Mouse (Mus musculus) lung, adult 18-20 months (tissue): ENCODE data around the gene Gpr27.

Experiments used
- DNase-seq, 2 experiments: peaks; one replicate each; pipeline ENCODE4 v3.0.0; 2022; ENCODE audit warnings: mixed read lengths in 2 of 2

The Gpr27 gene

GRCm38 (mm10) chr6:99678108-99678507, 14.4 kb upstream of the Gpr27 start:
- no peak for DNase-seq

GRCm38 (mm10) chr6:99683974-99684373, 8.5 kb upstream of the Gpr27 start:
- no peak for DNase-seq

- DNase-seq = no peak
Measured at GRCm38 (mm10) chr6:99684899-99685298, 7.6 kb upstream of the Gpr27 start.

GRCm38 (mm10) chr6:99688513-99688912, 4.0 kb upstream of the Gpr27 start:
- no peak for DNase-seq

- no peak for DNase-seq
Measured at GRCm38 (mm10) chr6:99691666-99692205, 743 bp upstream of the Gpr27 start.

GRCm38 (mm10) chr6:99692916-99693841, 700 bp downstream of the Gpr27 start:
- no peak for DNase-seq

GRCm38 (mm10) chr6:99700484-99700883, 8.0 kb downstream of the Gpr27 start:
- DNase-seq = no peak

- DNase-seq = no peak
Measured at GRCm38 (mm10) chr6:99711576-99712101, 19.2 kb downstream of the Gpr27 start.

GRCm38 (mm10) chr6:99713256-99713655, 20.8 kb downstream of the Gpr27 start:
- DNase-seq = no peak

GRCm38 (mm10) chr6:99715191-99715590, 22.7 kb downstream of the Gpr27 start:
- no peak for DNase-seq

GRCm38 (mm10) chr6:99715913-99716312, 23.4 kb downstream of the Gpr27 start:
- no peak for DNase-seq

- DNase-seq = no peak
Measured at GRCm38 (mm10) chr6:99721032-99721431, 28.6 kb downstream of the Gpr27 start.

GRCm38 (mm10) chr6:99722390-99722789, 29.9 kb downstream of the Gpr27 start:
- DNase-seq = no peak

GRCm38 (mm10) chr6:99725971-99726561, 33.6 kb downstream of the Gpr27 start, which contains the start of gene Prok2:
Gene Prok2, minus strand, starts transcription at chr6:99726392.
- no peak for DNase-seq

- no peak for DNase-seq
Measured at GRCm38 (mm10) chr6:99726576-99727303, 34.3 kb downstream of the Gpr27 start.

GRCm38 (mm10) chr6:99729853-99730252, 37.4 kb downstream of the Gpr27 start:
- DNase-seq = no peak

GRCm38 (mm10) chr6:99731926-99732325, 39.4 kb downstream of the Gpr27 start:
- no peak for DNase-seq

GRCm38 (mm10) chr6:99732673-99733072, 40.2 kb downstream of the Gpr27 start:
- DNase-seq = no peak

- DNase-seq = no peak
Measured at GRCm38 (mm10) chr6:99734666-99735065, 42.2 kb downstream of the Gpr27 start.

- no peak for DNase-seq
Measured at GRCm38 (mm10) chr6:99742866-99743265, 50.4 kb downstream of the Gpr27 start.
